8 mouse cellular contexts compared by ENCODE assay signal in the genomic region with DNA sequence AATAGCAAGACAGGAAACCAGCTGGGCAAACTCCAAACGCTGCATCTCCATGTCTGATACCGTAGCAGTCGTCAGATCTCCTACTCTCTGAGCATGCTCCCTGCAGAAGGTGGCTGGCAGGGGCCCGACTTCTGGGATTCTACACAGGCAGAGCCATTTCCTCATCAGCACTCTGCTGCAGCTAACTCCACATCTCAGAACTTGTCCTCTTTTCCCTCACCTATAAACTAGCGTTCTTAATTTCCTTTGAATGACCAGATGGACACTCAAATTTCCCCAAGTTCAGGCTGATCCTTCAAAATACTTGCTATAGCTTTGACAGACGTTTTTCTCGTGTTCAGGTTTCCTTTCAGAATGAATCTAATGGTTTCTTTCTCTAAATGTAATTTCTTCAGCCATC. TPM values are rescaled to one million over a fixed set of nuclear protein-coding genes. Genes with fewer than 3 reads are reported as not detected.
DNase-seq lines count a peak whose midpoint lies in the region; ATAC-seq and TF ChIP-seq lines count a peak whose summit lies in the region.

No protein-coding gene starts in this region.

- H3K4me3 ChIP-seq in intestine, postnatal 0 days (ENCODE audit: low read depth, low read length) = peak overlapping the region; percentile 94

- TF ChIP-seq CTCF in intestine, postnatal 0 days (IDR thresholded peaks at IDR 0.05; ENCODE audit: low read depth) = no peak

- no peaks in the 10 kb centered on the region for H3K9me3 ChIP-seq in intestine, postnatal 0 days (ENCODE audit: control insufficient read depth)

- ATAC-seq in intestine, postnatal 0 days = no peak
- ATAC-seq in erythroid progenitor cell, adult 5-6 weeks (replicated peaks; ENCODE audit: low FRiP score, poor library complexity, severe bottlenecking) = no peak

- peak overlapping the region; percentile 73 for H3K4me2 ChIP-seq in intestine, postnatal 0 days (replicated peaks; ENCODE audit: low read depth)

- H3K27ac ChIP-seq in intestine, postnatal 0 days (ENCODE audit: low read depth, low read length) = peak overlapping the region; percentile 92

- no peaks in the 10 kb centered on the region for H3K36me3 ChIP-seq in intestine, postnatal 0 days (ENCODE audit: control insufficient read depth, insufficient read depth)

- H3K4me1 ChIP-seq in intestine, postnatal 0 days (replicated peaks; ENCODE audit: control insufficient read depth, insufficient read depth, low read length) = peaks cover 4% of the 10 kb centered on the region

- peak overlapping the region; percentile 66 for H3K9ac ChIP-seq in intestine, postnatal 0 days (ENCODE audit: low read depth, low read length)

- H3K27me3 ChIP-seq in intestine, postnatal 0 days (replicated peaks; ENCODE audit: control insufficient read depth, insufficient read depth, low read length) = no peaks in the 10 kb centered on the region

- WGBS in intestine, postnatal 0 days = 16% methylated on average over 7 of the region's 7 CpGs

- DNase-seq in adrenal gland, postnatal 10 days = peak; percentile 26
- no peak for DNase-seq in adrenal gland, adult 18-20 months (ENCODE audit: low spot score in 2 of 2)
- peak; percentile 39 for DNase-seq in thymus, postnatal 4 days
- no peak for DNase-seq in thymus, postnatal 10 days (ENCODE audit: low spot score in 2 of 2)
- peak; percentile 39 for DNase-seq in naive thymus-derived CD4-positive, alpha-beta T cell, adult 2 months (ENCODE audit: low read depth)
- DNase-seq in ovary, postnatal 10 days (ENCODE audit: low spot score) = no peak

RNA-seq across cellular contexts. Expression of gene Thap12, which starts 1.1 kb away (rescaled TPM):
- 10 to 100 TPM; 61.3 to 62.6 TPM for total RNA-seq in adrenal gland, postnatal 10 days (2021)
- total RNA-seq in adrenal gland, adult 18-20 months (2021) = 10 to 100 TPM; 64.2 to 80.5 TPM
- polyA plus RNA-seq in intestine, postnatal 0 days (2015; fragmentation: Nextera tagmentation; extraction: Ambion mirVana) = 21.8 and 24.6 TPM in 2 replicates
- total RNA-seq in erythroid progenitor cell, adult 5-6 weeks (2015; ENCODE audit: low replicate concordance) = 12.6 and 16.8 TPM in 2 replicates
- total RNA-seq in erythroid progenitor cell, adult 5-6 weeks (2017; ENCODE audit: low replicate concordance) = 10.4 and 19.3 TPM in 2 replicates

RNA-seq across cellular contexts. Expression of gene Emsy, which starts 45.2 kb away (rescaled TPM):
- total RNA-seq in adrenal gland, postnatal 10 days (2021) = 10 to 100 TPM; 29.0 to 31.1 TPM
- 10 to 100 TPM; 28.6 to 32.5 TPM for total RNA-seq in adrenal gland, adult 18-20 months (2021)
- polyA plus RNA-seq in intestine, postnatal 0 days (2015; fragmentation: Nextera tagmentation; extraction: Ambion mirVana) = 5.8 and 7.0 TPM in 2 replicates
- 157 and 167 TPM in 2 replicates for total RNA-seq in erythroid progenitor cell, adult 5-6 weeks (2015; ENCODE audit: low replicate concordance)
- total RNA-seq in erythroid progenitor cell, adult 5-6 weeks (2017; ENCODE audit: low replicate concordance) = 77.0 and 106 TPM in 2 replicates

Comparison
In these comparisons a context has a peak if more than half of its experiments do, and no peak if none do; other contexts are left out.
1. DNase-seq: peak in adrenal gland, postnatal 10 days (single experiment), thymus, postnatal 4 days (single experiment) and naive thymus-derived CD4-positive, alpha-beta T cell, adult 2 months (single experiment); none in adrenal gland, adult 18-20 months (0 of 2), thymus, postnatal 10 days (0 of 2) and ovary, postnatal 10 days (single experiment).